Mouse (Mus musculus) limb, embryonic 14.5 days (tissue): ENCODE data around the gene Twf1. TPM values are rescaled to one million over a fixed set of nuclear protein-coding genes. Genes with fewer than 3 reads are reported as not detected.

Source experiments
- ATAC-seq: fragments of 200-750 bp; cut with Nextera tagmentation; 2 replicates; pipeline ENCODE4 v1.8.0; 2017; ENCODE audit warnings: low read depth, moderate number of reproducible peaks, moderate TSS enrichment; ENCODE audit not compliant: low FRiP score
- DNase-seq: peaks from one replicate; pipeline ENCODE4 v3.0.0-alpha.2; 2015; ENCODE audit warnings: low spot score
- H3K27ac ChIP-seq: fragments of 300-500 bp; sonication (generic); replicated peaks from 2 replicates; pipeline ENCODE4 v1.5.1; 2014; ENCODE audit warnings: low read depth, mild to moderate bottlenecking, low read length, moderate library complexity, mixed read lengths
- H3K27me3 ChIP-seq: fragments of 300-500 bp; sonication (generic); 2 replicates; pipeline ENCODE4 v1.6.1; 2014; ENCODE audit warnings: low read length, mixed read lengths; ENCODE audit not compliant: control insufficient read depth, insufficient read depth
- H3K36me3 ChIP-seq: fragments of 300-500 bp; sonication (generic); 2 replicates; pipeline ENCODE4 v1.6.1; 2014; ENCODE audit warnings: mild to moderate bottlenecking, low read length, moderate library complexity, mixed read lengths; ENCODE audit not compliant: control insufficient read depth, insufficient read depth
- H3K4me1 ChIP-seq: fragments of 300-500 bp; sonication (generic); 2 replicates; pipeline ENCODE4 v1.6.1; 2014; ENCODE audit warnings: antibody characterized with exemption, low read length, mixed read lengths; ENCODE audit not compliant: control insufficient read depth, insufficient read depth
- H3K4me2 ChIP-seq: fragments of 300-500 bp; sonication (generic); replicated peaks from 2 replicates; pipeline ENCODE4 v1.6.1; 2014; ENCODE audit warnings: low read depth, mild to moderate bottlenecking, low read length, moderate library complexity; ENCODE audit not compliant: severe bottlenecking
- H3K4me3 ChIP-seq: fragments of 300-500 bp; sonication (generic); replicated peaks from 2 replicates; pipeline ENCODE4 v1.5.1; 2014; ENCODE audit warnings: low read length
- H3K9ac ChIP-seq: fragments of 300-500 bp; sonication (generic); 2 replicates; pipeline ENCODE4 v1.6.1; 2014; ENCODE audit warnings: mild to moderate bottlenecking, low read depth, low read length, moderate library complexity; ENCODE audit not compliant: severe bottlenecking
- H3K9me3 ChIP-seq: fragments of 300-500 bp; sonication (generic); 2 replicates; pipeline ENCODE4 v1.6.1; 2016; ENCODE audit warnings: low read length; ENCODE audit not compliant: control insufficient read depth
- POLR2A ChIP-seq: fragments of 200-500 bp; IDR thresholded peaks from 2 replicates; pipeline ENCODE4 v1.8.0; 2012; ENCODE audit warnings: inconsistent platforms, mild to moderate bottlenecking, moderate library complexity, borderline replicate concordance; ENCODE audit not compliant: insufficient read depth, insufficient read length; ENCODE audit errors: extremely low read depth
- WGBS: fragments of 180-500 bp; shearing (Covaris S2); extraction: QIAGEN DNeasy Blood & Tissue Kit; methylation state at CpG from one replicate; pipeline ENCODE4 v1.1.7; 2014; 5-methylcytosine and 5-hydroxymethylcytosine counted together
- polyA plus RNA-seq, 2 experiments: library from polyadenylated mRNA; depleted of rRNA in 1 of 2; stranded (reverse) in 1 of 2; unstranded in 1 of 2; fragments of >200 nt; fragmentation: Nextera tagmentation in 1 of 2; extraction: Ambion mirVana in 1 of 2; gene quantifications; 2 replicates each; pipeline versions ENCODE4 v1.2.1 to v1.2.3; 2012 to 2014

Twf1 gene
- polyA plus RNA-seq, 2 experiments, result 40.2 to 78.1 TPM

- Histone ChIP-seq H3K4me1 (peaks cover 7% of the 10 kb centered on the region), H3K36me3 (no peaks in the 10 kb centered on the region), H3K9me3 (no peaks in the 10 kb centered on the region), H3K27me3 (no peaks in the 10 kb centered on the region), H3K9ac (peak overlapping the region; percentile 75), H3K4me2 (peak overlapping the region; percentile 83), H3K4me3 (peak overlapping the region; percentile 64), H3K27ac (no peak overlapping the region)
- WGBS, result 19% methylated on average over 13 of the region's 22 CpGs
- DNase-seq (no peak), ATAC-seq (peak; percentile 78)
- TF ChIP-seq POLR2A, result 0 out of 2 replicates have a peak, but pooled peaks have one; percentile 31
Measured at GRCm38 (mm10) chr15:94542567-94543408, 46.9 kb downstream of the Twf1 start.

GRCm38 (mm10) chr15:94539296-94539695 lies 50.4 kb downstream of the Twf1 start:
- Histone ChIP-seq H3K9ac (no peak overlapping the region), H3K4me2 (no peak overlapping the region), H3K4me3 (no peak overlapping the region), H3K27ac (no peak overlapping the region), H3K4me1 (peaks cover 7% of the 10 kb centered on the region), H3K36me3 (no peaks in the 10 kb centered on the region), H3K9me3 (no peaks in the 10 kb centered on the region), H3K27me3 (no peaks in the 10 kb centered on the region)
- no peak for ATAC-seq
- DNase-seq, result no peak
- TF ChIP-seq POLR2A, result no peak
- 90% methylated on average over 3 of the region's 3 CpGs for WGBS

GRCm38 (mm10) chr15:94535521-94535920 lies 54.2 kb downstream of the Twf1 start:
- no peak for TF ChIP-seq POLR2A
- no peak for DNase-seq
- H3K27ac ChIP-seq, result no peak overlapping the region
- H3K9ac ChIP-seq, result no peak overlapping the region
- no peak overlapping the region for H3K4me2 ChIP-seq
- no peaks in the 10 kb centered on the region for H3K4me1 ChIP-seq
- H3K36me3 ChIP-seq, result peaks cover 4% of the 10 kb centered on the region; the same call in 1 of the 2 replicates
- no peaks in the 10 kb centered on the region for H3K27me3 ChIP-seq
- WGBS, result 93% methylated on average over 7 of the region's 7 CpGs
- H3K9me3 ChIP-seq, result no peaks in the 10 kb centered on the region
- ATAC-seq, result no peak
- no peak overlapping the region for H3K4me3 ChIP-seq

- H3K4me3 ChIP-seq, result no peak overlapping the region
- peaks cover 8% of the 10 kb centered on the region for H3K36me3 ChIP-seq
- no peak overlapping the region for H3K9ac ChIP-seq
- H3K27ac ChIP-seq, result no peak overlapping the region
- 86% methylated on average over 6 of the region's 6 CpGs for WGBS
- H3K27me3 ChIP-seq, result no peaks in the 10 kb centered on the region
- ATAC-seq, result no peak
- H3K4me2 ChIP-seq, result no peak overlapping the region
- TF ChIP-seq POLR2A, result no peak
- no peak for DNase-seq
- H3K9me3 ChIP-seq, result no peaks in the 10 kb centered on the region
- H3K4me1 ChIP-seq, result no peaks in the 10 kb centered on the region
Measured at GRCm38 (mm10) chr15:94532956-94533355, 56.7 kb downstream of the Twf1 start.

- ATAC-seq, result no peak
Measured at GRCm38 (mm10) chr15:94532306-94532705, 57.4 kb downstream of the Twf1 start.

More at GRCm38 (mm10) chr15:94532306-94532705, 57.4 kb downstream of the Twf1 start:
- H3K9ac ChIP-seq, result no peak overlapping the region
- H3K36me3 ChIP-seq, result peaks cover 14% of the 10 kb centered on the region
- H3K27me3 ChIP-seq, result no peaks in the 10 kb centered on the region
- H3K4me1 ChIP-seq, result no peaks in the 10 kb centered on the region
- no peak overlapping the region for H3K4me2 ChIP-seq
- no peak for TF ChIP-seq POLR2A
- WGBS, result 92% methylated on average over 5 of the region's 5 CpGs
- no peaks in the 10 kb centered on the region for H3K9me3 ChIP-seq
- no peak overlapping the region for H3K4me3 ChIP-seq
- DNase-seq, result no peak
- no peak overlapping the region for H3K27ac ChIP-seq
